Mouse (Mus musculus) liver, embryonic 11.5 days (tissue): ENCODE results near the gene Frmd4b. TPM values are rescaled to one million over a fixed set of nuclear protein-coding genes. Genes with fewer than 3 reads are reported as not detected.

Experiments
- ATAC-seq: fragments of 200-750 bp; cut with Nextera tagmentation; replicated peaks from 2 replicates; pipeline ENCODE4 v1.8.0; 2017; ENCODE audit warnings: moderate number of reproducible peaks, mild to moderate bottlenecking, moderate TSS enrichment, moderate library complexity; ENCODE audit not compliant: low FRiP score
- DNase-seq: peaks from one replicate; pipeline ENCODE4 v3.0.0-alpha.2; 2017; ENCODE audit warnings: low spot score
- H3K27ac ChIP-seq: fragments of 300-500 bp; sonication (generic); 2 replicates; pipeline ENCODE4 v1.5.1; 2014; ENCODE audit warnings: mild to moderate bottlenecking, low read depth, low read length, control low read depth
- H3K27me3 ChIP-seq: fragments of 300-500 bp; sonication (generic); replicated peaks from 2 replicates; pipeline ENCODE4 v1.6.1; 2014; ENCODE audit warnings: low read length, mixed read lengths; ENCODE audit not compliant: control insufficient read depth, insufficient read depth
- H3K36me3 ChIP-seq: fragments of 300-500 bp; sonication (generic); 2 replicates; pipeline ENCODE4 v1.6.1; 2014; ENCODE audit warnings: mild to moderate bottlenecking, low read length, moderate library complexity, mixed read lengths; ENCODE audit not compliant: control insufficient read depth, insufficient read depth
- H3K4me1 ChIP-seq: fragments of 300-500 bp; sonication (generic); replicated peaks from 2 replicates; pipeline ENCODE4 v1.6.1; 2014; ENCODE audit warnings: low read length, mixed read lengths; ENCODE audit not compliant: control insufficient read depth, insufficient read depth
- H3K4me2 ChIP-seq: fragments of 300-500 bp; sonication (generic); 2 replicates; pipeline ENCODE4 v1.6.1; 2014; ENCODE audit warnings: mild to moderate bottlenecking, control low read depth, moderate library complexity
- H3K4me3 ChIP-seq: fragments of 300-500 bp; sonication (generic); 2 replicates; pipeline ENCODE4 v1.5.1; 2014; ENCODE audit warnings: low read depth, low read length, control low read depth
- H3K9ac ChIP-seq: fragments of 300-500 bp; sonication (generic); 2 replicates; pipeline ENCODE4 v1.6.1; 2014; ENCODE audit warnings: low read depth, low read length, control low read depth
- H3K9me3 ChIP-seq: fragments of 300-500 bp; sonication (generic); 2 replicates; pipeline ENCODE4 v1.6.1; 2016; ENCODE audit warnings: low read length, inconsistent platforms, mixed read lengths; ENCODE audit not compliant: control insufficient read depth
- WGBS: fragments of 180-500 bp; shearing (Covaris S2); extraction: QIAGEN DNeasy Blood & Tissue Kit; methylation state at CpG from one replicate; pipeline ENCODE4 v1.1.7; 2014; 5-methylcytosine and 5-hydroxymethylcytosine counted together
- polyA plus RNA-seq: library from polyadenylated mRNA; unstranded; fragments of >200 nt; fragmentation: Nextera tagmentation; extraction: Ambion mirVana; gene quantifications from 2 replicates; pipeline ENCODE4 v1.2.1, GENCODE M21; 2014

Gene Frmd4b
- polyA plus RNA-seq, 1 experiment from 2014 or later = 16.6 TPM

DNA sequence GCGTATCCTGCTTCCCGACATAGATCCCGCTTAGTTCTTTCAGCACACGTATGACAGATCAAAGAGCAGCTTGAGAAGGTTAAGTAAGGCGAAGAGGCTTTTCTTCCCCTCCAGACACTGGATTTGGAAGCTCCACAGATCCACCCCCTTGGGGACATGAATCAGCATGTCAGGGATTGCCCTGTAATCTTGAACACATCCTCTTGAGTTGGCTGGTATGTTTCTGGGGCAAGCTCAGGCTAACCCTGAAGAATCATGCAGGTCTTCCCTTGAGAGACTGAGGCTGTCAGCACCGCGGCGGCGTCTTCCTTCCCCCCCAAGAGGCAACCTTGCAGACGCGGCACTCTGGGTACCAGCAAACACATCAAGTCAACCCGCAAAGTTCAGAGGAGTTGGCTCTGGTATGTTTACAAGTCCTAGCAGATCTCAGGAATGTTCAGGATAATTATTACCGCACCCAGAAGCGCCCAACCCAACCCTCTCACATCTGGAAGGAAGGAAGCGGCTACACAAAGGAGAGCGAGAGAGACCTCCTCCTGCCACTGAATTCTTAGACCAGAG is 1.4 kb downstream of the Frmd4b start:
- no peaks in the 10 kb centered on the region for H3K4me1 ChIP-seq
- no peak overlapping the region for H3K9ac ChIP-seq
- DNase-seq (no peak), ATAC-seq (no peak)
- WGBS = 11% methylated on average over 16 of the region's 16 CpGs
- peak overlapping the region; percentile 59; the same call in 1 of the 2 replicates for H3K4me3 ChIP-seq
- peaks cover 30% of the 10 kb centered on the region for H3K27me3 ChIP-seq
- no peaks in the 10 kb centered on the region for H3K36me3 ChIP-seq
- no peaks in the 10 kb centered on the region for H3K9me3 ChIP-seq
- peak overlapping the region; percentile 74 for H3K4me2 ChIP-seq
- no peak overlapping the region for H3K27ac ChIP-seq

DNA sequence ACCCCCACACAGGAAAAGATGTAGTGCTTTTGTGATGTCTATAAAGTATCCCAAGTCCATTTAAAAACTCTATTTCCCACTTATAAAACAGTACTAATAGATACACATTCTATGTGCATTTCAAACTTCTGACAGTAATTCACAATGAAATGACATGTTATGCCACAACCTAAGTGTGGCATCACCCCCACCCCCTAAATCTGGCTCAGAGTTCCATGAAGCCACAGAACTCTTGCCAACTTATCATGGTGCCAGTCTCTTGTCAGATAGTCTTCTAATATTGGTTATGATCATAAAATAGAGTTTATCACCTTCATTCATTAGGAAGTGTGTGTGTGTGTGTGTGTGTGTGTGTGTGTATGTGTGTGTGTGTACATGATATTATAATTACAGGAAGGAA is 3.2 kb downstream of the Frmd4b start:
- no peaks in the 10 kb centered on the region for H3K4me1 ChIP-seq
- peaks cover 30% of the 10 kb centered on the region for H3K27me3 ChIP-seq
- no peak overlapping the region for H3K9ac ChIP-seq
- DNase-seq (no peak), ATAC-seq (no peak)
- no peak overlapping the region for H3K27ac ChIP-seq
- no peaks in the 10 kb centered on the region for H3K36me3 ChIP-seq
- H3K4me2 ChIP-seq = no peak overlapping the region
- H3K9me3 ChIP-seq = no peaks in the 10 kb centered on the region
- H3K4me3 ChIP-seq = no peak overlapping the region

DNA sequence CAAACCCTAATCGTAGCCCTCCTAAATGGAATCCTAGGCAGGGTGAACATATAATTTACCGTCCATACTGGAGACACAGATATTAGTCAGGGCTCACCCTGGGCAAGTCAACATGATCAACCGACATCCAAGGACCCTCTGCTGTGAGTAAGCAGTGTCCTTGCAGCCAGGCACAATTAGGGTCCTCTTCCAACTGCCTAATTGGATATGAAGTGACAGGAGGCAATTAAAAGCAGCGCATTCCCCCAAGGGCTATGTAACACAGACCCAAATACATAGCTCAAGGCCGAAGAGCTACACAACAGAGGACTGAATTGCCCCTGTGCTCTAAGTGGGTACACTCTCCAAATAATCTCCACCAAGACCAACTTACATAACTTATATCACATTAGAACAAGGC is 4.5 kb downstream of the Frmd4b start:
- H3K4me1 ChIP-seq = no peaks in the 10 kb centered on the region
- no peak overlapping the region for H3K4me2 ChIP-seq
- no peak overlapping the region for H3K27ac ChIP-seq
- H3K27me3 ChIP-seq = peaks cover 22% of the 10 kb centered on the region
- ATAC-seq (no peak), DNase-seq (no peak)
- H3K36me3 ChIP-seq = no peaks in the 10 kb centered on the region
- H3K9ac ChIP-seq = no peak overlapping the region
- no peaks in the 10 kb centered on the region for H3K9me3 ChIP-seq
- 88% methylated on average over 5 of the region's 5 CpGs for WGBS
- no peak overlapping the region for H3K4me3 ChIP-seq

DNA sequence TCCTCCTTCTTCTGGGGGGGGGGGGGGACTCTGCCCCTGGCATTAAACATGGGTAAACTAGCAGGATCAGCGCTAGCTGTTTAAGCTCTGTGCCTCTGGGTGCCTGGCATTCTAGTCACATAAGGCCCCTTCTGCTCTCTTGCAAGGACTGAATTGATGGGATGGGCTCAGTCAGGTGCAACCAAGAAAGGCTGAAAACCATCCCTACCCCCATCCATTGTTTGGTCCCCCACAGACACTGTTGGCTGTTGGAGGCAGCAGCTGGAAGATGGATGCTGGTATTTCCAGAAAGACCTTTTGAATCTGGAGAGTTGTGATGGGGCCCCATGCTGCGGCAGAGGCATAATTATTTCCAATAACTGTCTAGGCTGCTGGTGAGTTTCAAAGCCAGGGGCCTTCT is 7.3 kb downstream of the Frmd4b start:
- no peak for DNase-seq
- H3K4me2 ChIP-seq = no peak overlapping the region
- H3K27me3 ChIP-seq = no peaks in the 10 kb centered on the region
- no peak overlapping the region for H3K27ac ChIP-seq
- no peaks in the 10 kb centered on the region for H3K9me3 ChIP-seq
- ATAC-seq = no peak
- no peak overlapping the region for H3K9ac ChIP-seq
- 79% methylated on average over 2 of the region's 2 CpGs for WGBS
- no peak overlapping the region for H3K4me3 ChIP-seq
- no peaks in the 10 kb centered on the region for H3K36me3 ChIP-seq
- H3K4me1 ChIP-seq = no peaks in the 10 kb centered on the region

DNA sequence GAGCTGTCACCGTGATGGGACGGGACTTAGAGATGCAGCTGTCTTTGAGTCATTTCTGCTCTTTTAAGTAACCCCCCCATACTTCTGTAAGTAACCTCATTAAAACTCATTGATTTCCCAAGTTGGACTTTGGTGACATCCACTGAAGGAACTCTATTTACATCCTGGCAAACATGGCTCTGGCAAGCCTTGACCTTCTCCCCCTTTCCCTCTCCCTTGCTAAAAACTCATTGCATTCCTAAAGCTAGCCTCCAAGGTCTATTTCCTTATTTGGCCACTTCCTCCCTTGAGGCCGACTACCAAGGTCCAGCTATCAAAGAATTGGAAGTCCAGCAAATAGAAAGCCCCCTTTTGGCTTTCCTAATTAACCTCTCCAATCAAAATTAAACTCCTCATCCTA is 9.7 kb downstream of the Frmd4b start:
- no peak overlapping the region for H3K4me3 ChIP-seq
- ATAC-seq (no peak), DNase-seq (no peak)
- no peak overlapping the region for H3K27ac ChIP-seq
- no peak overlapping the region for H3K4me2 ChIP-seq
- no peak overlapping the region for H3K9ac ChIP-seq
- no peaks in the 10 kb centered on the region for H3K4me1 ChIP-seq
- no peaks in the 10 kb centered on the region for H3K27me3 ChIP-seq
- H3K36me3 ChIP-seq = no peaks in the 10 kb centered on the region
- WGBS = 46% methylated on average over 3 of the region's 3 CpGs
- no peaks in the 10 kb centered on the region for H3K9me3 ChIP-seq

DNA sequence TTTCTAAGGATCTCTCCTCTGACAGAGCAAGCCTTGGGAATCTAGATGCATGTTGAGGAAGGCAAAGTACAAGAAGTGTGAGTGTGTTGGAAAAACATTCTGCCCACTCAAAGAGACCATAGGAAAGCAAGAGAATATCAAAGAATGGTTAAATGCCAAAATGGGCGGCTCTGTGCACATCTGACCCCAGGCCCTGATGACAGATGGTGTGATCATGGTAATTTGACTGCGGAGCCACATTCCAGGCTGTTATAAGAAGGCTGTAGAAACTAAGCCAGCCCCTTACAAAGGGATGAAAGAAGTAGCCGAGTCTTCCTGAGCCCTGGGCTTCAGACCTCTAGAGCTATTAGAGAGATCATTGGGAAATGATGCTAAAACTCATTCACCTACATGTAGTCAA is 22.1 kb downstream of the Frmd4b start:
- no peaks in the 10 kb centered on the region for H3K4me1 ChIP-seq
- 75% methylated on average over 3 of the region's 3 CpGs for WGBS

DNA sequence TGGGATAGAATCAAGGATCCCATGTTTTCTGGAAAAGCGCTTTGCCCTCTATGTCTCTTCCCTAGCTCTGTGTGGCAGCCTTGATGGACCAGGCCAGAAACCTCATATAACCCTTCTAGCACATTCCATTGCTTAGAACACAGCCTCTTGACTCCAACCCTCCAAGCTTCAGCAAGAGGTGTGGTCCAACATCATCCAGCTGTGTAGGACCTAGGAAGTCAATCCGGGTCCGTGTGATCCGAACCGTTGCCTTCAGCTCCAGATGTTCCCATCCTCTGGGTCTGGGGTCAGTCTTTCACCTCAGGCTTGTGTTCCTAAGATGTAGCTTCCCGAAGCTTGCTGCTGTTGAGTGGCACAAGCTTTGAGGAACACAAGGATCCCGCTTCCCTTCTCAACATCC is 22.8 kb downstream of the Frmd4b start:
- no peak for DNase-seq
- Histone ChIP-seq H3K4me2 (no peak overlapping the region), H3K9me3 (no peaks in the 10 kb centered on the region), H3K36me3 (no peaks in the 10 kb centered on the region), H3K4me3 (no peak overlapping the region), H3K9ac (no peak overlapping the region), H3K27me3 (no peaks in the 10 kb centered on the region), H3K4me1 (no peaks in the 10 kb centered on the region), H3K27ac (no peak overlapping the region)
- WGBS = 91% methylated on average over 7 of the region's 7 CpGs
- no peak for ATAC-seq

More for the DNA sequence above, 22.1 kb downstream of the Frmd4b start:
- Histone ChIP-seq H3K9ac (no peak overlapping the region), H3K27ac (no peak overlapping the region), H3K27me3 (no peaks in the 10 kb centered on the region), H3K9me3 (no peaks in the 10 kb centered on the region), H3K4me3 (no peak overlapping the region), H3K36me3 (no peaks in the 10 kb centered on the region), H3K4me2 (no peak overlapping the region)
- ATAC-seq (no peak), DNase-seq (no peak)

DNA sequence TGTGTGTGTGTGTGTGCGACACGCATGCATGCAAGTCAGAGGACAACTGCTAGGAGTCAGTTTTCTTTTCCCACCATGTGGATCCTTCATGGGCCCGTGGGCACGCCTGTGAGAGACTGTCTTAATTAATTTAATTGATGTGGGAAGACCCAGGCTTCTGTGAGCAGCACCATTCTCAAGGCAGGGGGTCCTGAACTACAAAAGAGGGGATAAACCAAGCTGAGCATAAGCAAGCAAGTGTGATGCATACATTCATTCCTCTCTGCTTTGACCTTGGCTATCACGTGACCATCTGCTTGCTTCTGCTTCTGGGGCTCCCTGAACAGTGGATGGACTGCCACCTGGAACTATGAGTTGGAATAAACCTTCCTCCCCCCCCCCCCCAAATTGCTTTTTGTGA is 27.1 kb downstream of the Frmd4b start:
- WGBS = 81% methylated on average over 5 of the region's 5 CpGs
- H3K27ac ChIP-seq = no peak overlapping the region
- H3K4me3 ChIP-seq = no peak overlapping the region
- no peak for DNase-seq
- H3K9me3 ChIP-seq = no peaks in the 10 kb centered on the region
- no peak for ATAC-seq
- H3K4me1 ChIP-seq = no peaks in the 10 kb centered on the region
- H3K9ac ChIP-seq = no peak overlapping the region
- H3K36me3 ChIP-seq = no peaks in the 10 kb centered on the region
- no peaks in the 10 kb centered on the region for H3K27me3 ChIP-seq
- H3K4me2 ChIP-seq = no peak overlapping the region

DNA sequence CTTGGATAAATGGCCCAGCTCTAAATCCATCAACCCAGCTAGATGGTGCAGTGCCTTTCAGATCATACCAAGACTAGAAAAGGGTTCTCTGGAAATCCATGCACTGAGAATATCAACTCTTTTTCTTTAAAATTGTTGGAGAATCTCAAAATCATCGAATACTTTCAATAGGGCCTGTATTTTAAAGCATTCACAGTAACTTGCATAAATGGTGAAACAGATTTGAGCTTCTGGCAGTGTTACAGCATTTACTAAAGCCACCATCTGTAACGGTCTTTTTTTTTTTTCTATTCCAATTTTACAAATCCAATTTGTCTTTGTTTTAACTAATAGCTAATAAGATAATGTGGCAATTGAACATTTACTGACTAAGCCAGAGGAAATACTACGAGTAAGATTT is 27.8 kb downstream of the Frmd4b start:
- 80% methylated on average over 3 of the region's 3 CpGs for WGBS
- Histone ChIP-seq H3K27me3 (no peaks in the 10 kb centered on the region), H3K9me3 (no peaks in the 10 kb centered on the region), H3K4me3 (no peak overlapping the region), H3K4me2 (no peak overlapping the region), H3K4me1 (no peaks in the 10 kb centered on the region), H3K9ac (no peak overlapping the region), H3K27ac (no peak overlapping the region), H3K36me3 (no peaks in the 10 kb centered on the region)
- DNase-seq = no peak
- ATAC-seq = no peak
